Mouse (Mus musculus): Measurements from ENCODE around the gene Gm13695. TPM values are rescaled to one million over a fixed set of nuclear protein-coding genes. Genes with fewer than 3 reads are reported as not detected.
"Not testable (repeated sequence)": the region's sequence is repeated elsewhere in the genome, so short reads cannot be mapped to it uniquely, and the experiment has no call there.

The Gm13695 gene
- total RNA-seq (2021), result under 1 TPM; 0.70 to 0.76 TPM
- not detected in 2 replicates for polyA plus RNA-seq (2012; rRNA removed)
- long read RNA-seq, result 0 reads

- H3K4me3 ChIP-seq; DNase-seq; H3K9ac ChIP-seq (ENCODE audit: low read depth, low read length); H3K27ac ChIP-seq; H3K27me3 ChIP-seq (ENCODE audit: control insufficient read depth, insufficient read depth, low read length); H3K36me3 ChIP-seq (ENCODE audit: control insufficient read depth, insufficient read depth, low read length); H3K79me2 ChIP-seq (replicated peaks; ENCODE audit: control insufficient read depth, insufficient read depth, low read length); H3K4me1 ChIP-seq (ENCODE audit: control insufficient read depth, insufficient read depth, low read length); intact Hi-C loops (cut with DNase I): not testable (repeated sequence)
- WGBS, result no CpG with 5 or more reads among the region's 6 CpGs
These were observed at the start of gene Gm13695 for GRCm38 (mm10) chr2:83967013-83967412. Gene Gm13695 (plus strand): TSS chr2:83967313.

DNA sequence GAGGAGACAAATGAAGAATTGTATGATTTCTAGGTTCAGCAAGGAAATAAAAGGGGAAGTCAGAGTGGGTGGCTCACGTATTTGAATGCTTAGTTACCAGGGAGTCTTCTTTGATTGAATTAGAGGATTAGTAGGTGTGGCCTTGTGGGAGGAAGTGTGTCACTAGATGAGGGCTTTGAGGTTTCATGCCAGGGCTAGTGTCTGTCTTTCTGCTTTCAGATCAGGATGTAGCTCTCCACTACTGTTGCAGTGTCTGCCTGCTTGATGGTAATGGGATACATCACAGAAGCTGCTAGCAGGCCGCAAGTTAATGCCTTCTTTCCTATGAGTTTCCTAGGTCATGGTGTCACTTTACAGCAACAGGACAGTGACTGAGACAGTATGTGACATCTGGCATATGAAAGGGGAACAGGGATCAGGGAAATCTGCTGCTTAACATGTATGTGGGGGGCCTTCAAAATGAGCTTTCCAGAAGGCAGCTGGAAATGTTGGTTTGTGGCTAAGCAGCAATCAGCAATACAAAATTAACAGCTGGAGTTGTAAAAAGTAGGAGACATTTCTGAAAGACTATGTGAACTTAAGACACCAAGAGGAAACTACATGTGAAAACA lies 37.5 kb upstream of the Gm13695 start:
- Histone ChIP-seq H3K4me1 (ENCODE audit: control insufficient read depth, insufficient read depth, low read length) (no peaks in the 10 kb centered on the region), H3K36me3 (ENCODE audit: control insufficient read depth, insufficient read depth, low read length) (no peaks in the 10 kb centered on the region), H3K9ac (ENCODE audit: low read depth, low read length) (no peak overlapping the region), H3K27ac (no peak overlapping the region), H3K4me3 (no peak overlapping the region), H3K27me3 (ENCODE audit: control insufficient read depth, insufficient read depth, low read length) (no peaks in the 10 kb centered on the region), H3K79me2 (replicated peaks; ENCODE audit: control insufficient read depth, insufficient read depth, low read length) (no peaks in the 10 kb centered on the region)
- intact Hi-C loops (cut with DNase I), result no loop called here
- WGBS, result 47% methylated on average over 2 of the region's 2 CpGs
- DNase-seq, result peak in 1 of 2 experiments; percentile 4
- TF ChIP-seq EP300 (IDR thresholded peaks at IDR 0.05; ENCODE audit: insufficient read depth, low read depth, low read length) (no peak), POLR2A (IDR thresholded peaks at IDR 0.05; ENCODE audit: insufficient read depth, low read depth, low read length) (no peak), CTCF (IDR thresholded peaks at IDR 0.05) (no peak)

DNA sequence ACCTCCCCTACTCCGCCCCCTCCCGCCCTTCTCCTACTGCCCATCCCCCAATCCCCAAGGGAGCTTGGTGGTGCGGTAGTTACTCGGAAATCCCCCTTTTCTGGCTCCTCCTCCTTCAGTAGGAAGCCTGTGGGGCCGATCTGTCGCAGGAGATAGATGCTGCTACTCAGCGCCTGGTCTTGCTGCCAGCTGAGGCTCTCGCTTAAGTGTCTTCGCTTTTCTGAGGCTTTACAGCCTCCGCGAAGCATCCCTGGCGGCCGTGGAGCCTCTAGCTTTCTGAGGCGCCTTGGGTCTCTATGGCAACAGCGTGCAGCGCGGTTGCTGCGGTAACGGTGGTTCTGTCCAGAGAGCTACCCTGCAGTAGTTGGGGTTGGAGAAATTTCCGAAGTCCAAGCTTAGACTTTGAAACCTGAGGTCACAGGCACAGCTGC lies 26.2 kb upstream of the Gm13695 start, which contains the start of gene Zswim2:
Gene Zswim2 (minus strand): TSS at position 298 of the 431 bp plus-strand sequence.
- Histone ChIP-seq H3K79me2 (replicated peaks; ENCODE audit: control insufficient read depth, insufficient read depth, low read length) (no peaks in the 10 kb centered on the region), H3K27ac (no peak within 1 kb of the TSS), H3K9ac (ENCODE audit: low read depth, low read length) (no peak within 1 kb of the TSS), H3K36me3 (ENCODE audit: control insufficient read depth, insufficient read depth, low read length) (no peaks in the 10 kb centered on the region), H3K4me3 (no peak within 1 kb of the TSS), H3K27me3 (ENCODE audit: control insufficient read depth, insufficient read depth, low read length) (peaks cover 3% of the 10 kb centered on the region; the same call in 1 of the 2 replicates), H3K4me1 (ENCODE audit: control insufficient read depth, insufficient read depth, low read length) (no peaks in the 10 kb centered on the region)
- intact Hi-C loops (cut with DNase I), result no loop called here
- peak; percentile 16 to 23 for DNase-seq
- no peak for TF ChIP-seq EP300 (IDR thresholded peaks at IDR 0.05; ENCODE audit: insufficient read depth, low read depth, low read length)
- TF ChIP-seq CTCF (IDR thresholded peaks at IDR 0.05), result no peak
- TF ChIP-seq POLR2A (IDR thresholded peaks at IDR 0.05; ENCODE audit: insufficient read depth, low read depth, low read length), result no peak
- WGBS, result 2% methylated on average over 20 of the region's 20 CpGs

- intact Hi-C loops (cut with DNase I), result no loop called here
- Histone ChIP-seq H3K4me1 (ENCODE audit: control insufficient read depth, insufficient read depth, low read length) (no peaks in the 10 kb centered on the region), H3K9ac (ENCODE audit: low read depth, low read length) (no peak overlapping the region), H3K79me2 (replicated peaks; ENCODE audit: control insufficient read depth, insufficient read depth, low read length) (no peaks in the 10 kb centered on the region), H3K4me3 (no peak overlapping the region), H3K36me3 (ENCODE audit: control insufficient read depth, insufficient read depth, low read length) (no peaks in the 10 kb centered on the region), H3K27me3 (ENCODE audit: control insufficient read depth, insufficient read depth, low read length) (peaks cover 3% of the 10 kb centered on the region; the same call in 1 of the 2 replicates), H3K27ac (no peak overlapping the region)
- WGBS, result 29% methylated on average over 3 of the region's 3 CpGs
- TF ChIP-seq POLR2A (IDR thresholded peaks at IDR 0.05; ENCODE audit: insufficient read depth, low read depth, low read length) (no peak), CTCF (IDR thresholded peaks at IDR 0.05) (no peak), EP300 (IDR thresholded peaks at IDR 0.05; ENCODE audit: insufficient read depth, low read depth, low read length) (no peak)
- no peak for DNase-seq
These were observed 25.7 kb upstream of the Gm13695 start for GRCm38 (mm10) chr2:83941378-83941777.

- no peak for DNase-seq
- Histone ChIP-seq H3K36me3 (ENCODE audit: control insufficient read depth, insufficient read depth, low read length) (no peaks in the 10 kb centered on the region), H3K9ac (ENCODE audit: low read depth, low read length) (no peak overlapping the region), H3K27ac (no peak overlapping the region), H3K4me1 (ENCODE audit: control insufficient read depth, insufficient read depth, low read length) (no peaks in the 10 kb centered on the region), H3K4me3 (no peak overlapping the region), H3K79me2 (replicated peaks; ENCODE audit: control insufficient read depth, insufficient read depth, low read length) (no peaks in the 10 kb centered on the region), H3K27me3 (ENCODE audit: control insufficient read depth, insufficient read depth, low read length) (peaks cover 3% of the 10 kb centered on the region; the same call in 1 of the 2 replicates)
- 40% methylated on average over 4 of the region's 4 CpGs for WGBS
- TF ChIP-seq CTCF (IDR thresholded peaks at IDR 0.05) (no peak), EP300 (IDR thresholded peaks at IDR 0.05; ENCODE audit: insufficient read depth, low read depth, low read length) (no peak), POLR2A (IDR thresholded peaks at IDR 0.05; ENCODE audit: insufficient read depth, low read depth, low read length) (no peak)
- intact Hi-C loops (cut with DNase I), result no loop called here
These were observed 25.3 kb upstream of the Gm13695 start for GRCm38 (mm10) chr2:83941792-83942191.

DNA sequence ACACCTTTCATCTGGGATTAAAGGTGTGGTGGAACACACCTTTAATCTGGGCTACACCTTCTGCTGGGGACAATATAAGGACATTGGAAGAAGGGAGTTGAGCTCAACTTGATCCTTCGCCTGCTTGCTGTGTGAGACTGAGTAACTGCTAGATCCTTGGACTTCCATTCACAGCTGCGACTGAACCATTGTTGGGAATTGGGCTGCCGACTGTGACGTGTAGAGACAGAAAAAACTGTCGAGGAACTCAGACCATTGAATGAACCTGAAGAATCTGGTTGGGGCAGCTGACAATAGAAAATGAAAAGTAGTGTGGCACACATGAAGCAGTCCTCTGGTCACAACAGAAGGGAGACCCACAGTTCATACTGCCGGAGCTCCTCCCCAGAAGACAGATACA lies 11.7 kb upstream of the Gm13695 start, which contains the start of gene Gm13698:
Gene Gm13698 (plus strand): TSS at position 301 of the 400 bp plus-strand sequence.
- no CpG with 5 or more reads among the region's 6 CpGs for WGBS
- H3K36me3 ChIP-seq (ENCODE audit: control insufficient read depth, insufficient read depth, low read length); H3K9ac ChIP-seq (ENCODE audit: low read depth, low read length); H3K27ac ChIP-seq; H3K4me3 ChIP-seq; DNase-seq; H3K4me1 ChIP-seq (ENCODE audit: control insufficient read depth, insufficient read depth, low read length); H3K79me2 ChIP-seq (replicated peaks; ENCODE audit: control insufficient read depth, insufficient read depth, low read length); intact Hi-C loops (cut with DNase I); H3K27me3 ChIP-seq (ENCODE audit: control insufficient read depth, insufficient read depth, low read length): not testable (repeated sequence)

GRCm38 (mm10) chr2:83961203-83961602 lies 5.9 kb upstream of the Gm13695 start, which contains the start of gene Gm13693:
Gene Gm13693 (plus strand): TSS chr2:83961503.
- H3K9ac ChIP-seq (ENCODE audit: low read depth, low read length); H3K4me3 ChIP-seq; H3K79me2 ChIP-seq (replicated peaks; ENCODE audit: control insufficient read depth, insufficient read depth, low read length); H3K27me3 ChIP-seq (ENCODE audit: control insufficient read depth, insufficient read depth, low read length); H3K36me3 ChIP-seq (ENCODE audit: control insufficient read depth, insufficient read depth, low read length); H3K27ac ChIP-seq; H3K4me1 ChIP-seq (ENCODE audit: control insufficient read depth, insufficient read depth, low read length); intact Hi-C loops (cut with DNase I); DNase-seq: not testable (repeated sequence)
- WGBS, result no CpG with 5 or more reads among the region's 6 CpGs

GRCm38 (mm10) chr2:83972823-83973222 lies 5.7 kb downstream of the Gm13695 start, which contains the start of gene Gm13696:
Gene Gm13696 (plus strand): TSS chr2:83973123.
- no CpG with 5 or more reads among the region's 6 CpGs for WGBS
- H3K9ac ChIP-seq (ENCODE audit: low read depth, low read length); H3K27ac ChIP-seq; H3K4me3 ChIP-seq; DNase-seq; H3K36me3 ChIP-seq (ENCODE audit: control insufficient read depth, insufficient read depth, low read length); intact Hi-C loops (cut with DNase I); H3K27me3 ChIP-seq (ENCODE audit: control insufficient read depth, insufficient read depth, low read length); H3K79me2 ChIP-seq (replicated peaks; ENCODE audit: control insufficient read depth, insufficient read depth, low read length); H3K4me1 ChIP-seq (ENCODE audit: control insufficient read depth, insufficient read depth, low read length): not testable (repeated sequence)

DNA sequence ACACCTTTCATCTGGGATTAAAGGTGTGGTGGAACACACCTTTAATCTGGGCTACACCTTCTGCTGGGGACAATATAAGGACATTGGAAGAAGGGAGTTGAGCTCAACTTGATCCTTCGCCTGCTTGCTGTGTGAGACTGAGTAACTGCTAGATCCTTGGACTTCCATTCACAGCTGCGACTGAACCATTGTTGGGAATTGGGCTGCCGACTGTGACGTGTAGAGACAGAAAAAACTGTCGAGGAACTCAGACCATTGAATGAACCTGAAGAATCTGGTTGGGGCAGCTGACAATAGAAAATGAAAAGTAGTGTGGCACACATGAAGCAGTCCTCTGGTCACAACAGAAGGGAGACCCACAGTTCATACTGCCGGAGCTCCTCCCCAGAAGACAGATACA lies 11.5 kb downstream of the Gm13695 start, which contains the start of gene Gm13694:
Gene Gm13694 (plus strand): TSS at position 301 of the 400 bp plus-strand sequence.
- WGBS, result no CpG with 5 or more reads among the region's 6 CpGs
- intact Hi-C loops (cut with DNase I), result not testable (repeated sequence)

More for the DNA sequence above, 11.5 kb downstream of the Gm13695 start, which contains the start of gene Gm13694:
- H3K79me2 ChIP-seq (replicated peaks; ENCODE audit: control insufficient read depth, insufficient read depth, low read length); H3K27me3 ChIP-seq (ENCODE audit: control insufficient read depth, insufficient read depth, low read length); H3K4me1 ChIP-seq (ENCODE audit: control insufficient read depth, insufficient read depth, low read length); H3K36me3 ChIP-seq (ENCODE audit: control insufficient read depth, insufficient read depth, low read length); H3K27ac ChIP-seq; H3K4me3 ChIP-seq; DNase-seq; H3K9ac ChIP-seq (ENCODE audit: low read depth, low read length): not testable (repeated sequence)
